Mouse (Mus musculus): ENCODE measurements around the gene Vps41.
A peak's percentile ranks its signal among the peaks of the same experiment; 100 is the strongest.

Vps41 gene

GRCm38 (mm10) chr13:18794454-18794853 lies 77.4 kb downstream of the Vps41 start:
- DNase-seq (ENCODE audit: low spot score): no peak

GRCm38 (mm10) chr13:18797555-18797954 lies 80.5 kb downstream of the Vps41 start:
- no peak for DNase-seq (ENCODE audit: low spot score)

- no peak for DNase-seq (ENCODE audit: low spot score)
Observed at GRCm38 (mm10) chr13:18800434-18800833, 83.3 kb downstream of the Vps41 start.

GRCm38 (mm10) chr13:18809465-18809864 lies 92.4 kb downstream of the Vps41 start:
- DNase-seq (ENCODE audit: low spot score): no peak

GRCm38 (mm10) chr13:18809978-18810675 lies 93.0 kb downstream of the Vps41 start:
- DNase-seq (ENCODE audit: low spot score): peak; percentile 35

- DNase-seq (ENCODE audit: low spot score): no peak
Observed at GRCm38 (mm10) chr13:18824420-18825123, 107.5 kb downstream of the Vps41 start.

- no peak for DNase-seq (ENCODE audit: low spot score)
Observed at GRCm38 (mm10) chr13:18827029-18827428, 109.9 kb downstream of the Vps41 start.

- DNase-seq (ENCODE audit: low spot score): no peak
Observed at GRCm38 (mm10) chr13:18830486-18830885, 113.4 kb downstream of the Vps41 start.

GRCm38 (mm10) chr13:18839231-18839630 lies 122.1 kb downstream of the Vps41 start:
- no peak for DNase-seq (ENCODE audit: low spot score)

GRCm38 (mm10) chr13:18840366-18840765 lies 123.3 kb downstream of the Vps41 start:
- DNase-seq (ENCODE audit: low spot score): no peak

- DNase-seq (ENCODE audit: low spot score): no peak
Observed at GRCm38 (mm10) chr13:18841019-18841418, 123.9 kb downstream of the Vps41 start.

GRCm38 (mm10) chr13:18841752-18842282 lies 124.7 kb downstream of the Vps41 start:
- no peak for DNase-seq (ENCODE audit: low spot score)

- DNase-seq (ENCODE audit: low spot score): no peak
Observed at GRCm38 (mm10) chr13:18842556-18842955, 125.5 kb downstream of the Vps41 start.

- DNase-seq (ENCODE audit: low spot score): no peak
Observed at GRCm38 (mm10) chr13:18843546-18843945, 126.5 kb downstream of the Vps41 start.

GRCm38 (mm10) chr13:18847386-18847785 lies 130.3 kb downstream of the Vps41 start:
- no peak for DNase-seq (ENCODE audit: low spot score)

GRCm38 (mm10) chr13:18849563-18849962 lies 132.5 kb downstream of the Vps41 start:
- DNase-seq (ENCODE audit: low spot score): no peak

GRCm38 (mm10) chr13:18851182-18851581 lies 134.1 kb downstream of the Vps41 start:
- no peak for DNase-seq (ENCODE audit: low spot score)

- no peak for DNase-seq (ENCODE audit: low spot score)
Observed at GRCm38 (mm10) chr13:18852718-18853117, 135.6 kb downstream of the Vps41 start.

GRCm38 (mm10) chr13:18856026-18856802 lies 139.1 kb downstream of the Vps41 start:
- DNase-seq (ENCODE audit: low spot score): no peak

- DNase-seq (ENCODE audit: low spot score): no peak
Observed at GRCm38 (mm10) chr13:18858183-18858582, 141.1 kb downstream of the Vps41 start.

GRCm38 (mm10) chr13:18859389-18859788 lies 142.3 kb downstream of the Vps41 start:
- no peak for DNase-seq (ENCODE audit: low spot score)

GRCm38 (mm10) chr13:18868030-18868490 lies 151.0 kb downstream of the Vps41 start:
- no peak for DNase-seq (ENCODE audit: low spot score)
